Mouse (Mus musculus) heart, adult 2 months (tissue): ENCODE measurements at regions not wholly inside any gene's neighbourhood (a gene's known extent, or its start where the extent isn't known, plus 50 kb on each side); places are given as distances from the start of the nearest gene placed in this dataset.

Experiments used
- DNase-seq, 2 experiments: peaks; one replicate each; pipeline ENCODE4 v3.0.0; 2021
- H3K27ac ChIP-seq: fragments of 200-600 bp; 2 replicates; pipeline ENCODE4 v1.8.1; 2022
- H3K27me3 ChIP-seq: fragments of 200-500 bp; 2 replicates; pipeline ENCODE4 v1.6.1; 2012; ENCODE audit warnings: mild to moderate bottlenecking, low read length, inconsistent platforms, mixed read lengths; ENCODE audit not compliant: control insufficient read depth, insufficient read depth
- H3K36me3 ChIP-seq: fragments of 200-500 bp; 2 replicates; pipeline ENCODE4 v1.6.1; 2012; ENCODE audit warnings: low read length, inconsistent platforms; ENCODE audit not compliant: control insufficient read depth, insufficient read depth
- H3K4me1 ChIP-seq: fragments of 200-500 bp; 2 replicates; pipeline ENCODE4 v1.6.1; 2011; ENCODE audit warnings: low read length; ENCODE audit not compliant: control insufficient read depth, insufficient read depth
- H3K4me3 ChIP-seq: fragments of 200-600 bp; 2 replicates; pipeline ENCODE4 v1.8.1; 2022
- H3K79me2 ChIP-seq: fragments of 200-500 bp; replicated peaks from 2 replicates; pipeline ENCODE4 v1.6.1; 2012; ENCODE audit warnings: mild to moderate bottlenecking, inconsistent platforms, low read length, moderate library complexity, mixed read lengths; ENCODE audit not compliant: control insufficient read depth, insufficient read depth
- H3K9ac ChIP-seq: fragments of 200-500 bp; 2 replicates; pipeline ENCODE4 v1.6.1; 2012; ENCODE audit warnings: low read depth, mild to moderate bottlenecking, control low read depth, inconsistent platforms, low read length, mixed read lengths
- CTCF ChIP-seq: fragments of 200-600 bp; IDR thresholded peaks from 2 replicates; pipeline ENCODE4 v1.8.1; 2022; ENCODE audit warnings: antibody characterized with exemption, mild to moderate bottlenecking, moderate library complexity
- EP300 ChIP-seq: fragments of 200-500 bp; IDR thresholded peaks from 2 replicates; pipeline ENCODE4 v1.6.1; 2011; ENCODE audit warnings: low read depth, low read length, control low read depth; ENCODE audit not compliant: insufficient read depth
- POLR2A ChIP-seq: fragments of 200-500 bp; IDR thresholded peaks from 2 replicates; pipeline ENCODE4 v1.6.1; 2011; ENCODE audit warnings: mild to moderate bottlenecking, low read depth, low read length, control low read depth; ENCODE audit not compliant: insufficient read depth
- WGBS: fragments of 180-500 bp; shearing (Covaris S2); methylation state at CpG from one replicate; pipeline ENCODE4 v1.1.7; 2018; 5-methylcytosine and 5-hydroxymethylcytosine counted together
- intact Hi-C: fragments of 180-260 bp; cut with DNase I; formaldehyde crosslinking; loops from one replicate; pipeline ENCODE4 v1.15.1; 2025

DNA sequence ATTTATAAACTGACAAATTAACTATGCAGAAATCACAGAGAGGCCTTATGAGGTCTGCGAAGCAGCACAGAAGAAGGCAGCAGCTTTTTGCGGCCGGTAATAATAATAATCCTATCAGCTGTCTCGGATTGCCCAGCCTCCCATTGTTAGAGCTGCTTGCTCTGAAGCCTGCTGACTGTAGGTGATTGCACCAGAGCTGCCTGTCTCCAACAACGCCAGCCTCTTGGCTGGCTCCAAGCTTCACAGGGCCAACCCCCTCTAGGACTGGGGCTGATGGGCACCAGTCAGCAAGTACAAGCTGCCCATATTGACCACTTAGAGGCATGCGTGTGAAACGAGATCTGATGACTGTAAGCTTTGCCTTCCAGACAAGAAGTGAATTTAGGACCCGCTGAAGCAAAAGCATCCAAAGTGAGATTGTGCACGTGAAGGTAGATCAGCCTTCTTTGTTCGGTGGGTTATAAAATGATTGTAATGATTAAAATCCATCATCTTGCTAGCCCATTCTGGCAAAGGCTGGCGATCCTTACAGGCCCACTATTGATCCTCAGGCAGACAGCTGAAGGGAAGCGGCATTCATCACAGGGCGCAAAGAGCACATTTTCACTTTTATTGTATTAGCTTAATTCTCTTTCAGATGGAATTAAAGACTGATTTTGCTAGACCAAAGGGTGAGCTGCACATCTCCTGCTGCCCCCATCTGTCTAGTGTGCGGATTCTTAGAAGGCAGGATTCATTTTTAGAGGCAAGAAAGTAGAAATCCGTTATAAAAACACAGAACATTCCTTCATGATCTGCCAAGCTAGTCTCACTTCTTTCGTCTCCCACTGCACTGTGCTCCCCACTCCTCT, 503.2 kb upstream of the Smim15 start:
- H3K27me3 ChIP-seq: no peaks in the 10 kb centered on the region
- no peak overlapping the region for H3K9ac ChIP-seq
- intact Hi-C loops: no loop called here
- no peak overlapping the region for H3K4me3 ChIP-seq
- no peaks in the 10 kb centered on the region for H3K79me2 ChIP-seq
- 74% methylated on average over 16 of the region's 16 CpGs for WGBS
- no peak overlapping the region for H3K27ac ChIP-seq
- TF ChIP-seq EP300 (no peak), CTCF (no peak), POLR2A (no peak)
- DNase-seq: no peak
- no peaks in the 10 kb centered on the region for H3K36me3 ChIP-seq
- H3K4me1 ChIP-seq: no peaks in the 10 kb centered on the region

DNA sequence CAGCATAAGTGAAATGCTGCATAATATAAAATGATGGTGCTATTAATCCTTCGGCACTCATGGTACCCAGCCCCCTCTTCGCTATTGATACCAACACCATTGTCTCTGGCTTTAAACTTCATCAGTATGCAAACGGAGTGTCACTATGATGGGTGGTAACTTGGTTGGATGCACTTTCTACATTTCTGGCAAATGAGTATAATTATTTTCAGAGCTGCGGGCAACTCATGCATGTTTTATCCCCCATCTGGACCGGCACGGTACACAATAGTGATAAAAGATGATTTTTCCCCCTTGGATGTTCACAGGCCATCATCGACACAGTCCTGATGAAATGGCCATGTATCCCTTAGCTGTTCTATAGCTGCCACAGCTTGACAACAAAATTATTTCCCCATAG, 503.9 kb upstream of the Smim15 start:
- WGBS: 90% methylated on average over 7 of the region's 7 CpGs

DNA sequence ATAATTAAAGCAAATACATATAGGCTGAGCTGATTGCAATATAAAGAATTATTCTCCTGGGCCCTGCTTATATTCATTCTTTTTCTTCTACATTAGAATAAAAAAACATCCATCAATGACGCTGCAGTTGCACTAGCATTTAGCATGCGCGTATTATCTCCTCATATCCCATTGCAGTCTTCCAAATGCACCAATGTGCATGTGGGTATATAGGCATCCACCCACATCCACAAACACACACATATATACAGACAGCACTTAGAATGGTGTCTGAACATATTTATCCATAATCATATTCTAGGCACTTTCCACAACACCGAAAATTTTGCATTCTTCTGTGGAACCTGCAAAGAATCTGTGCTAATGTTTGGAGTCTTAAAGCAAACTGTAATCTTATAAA, 504.4 kb upstream of the Smim15 start:
- no peaks in the 10 kb centered on the region for H3K79me2 ChIP-seq
- no peaks in the 10 kb centered on the region for H3K27me3 ChIP-seq
- H3K36me3 ChIP-seq: no peaks in the 10 kb centered on the region
- no peaks in the 10 kb centered on the region for H3K4me1 ChIP-seq
- H3K27ac ChIP-seq: no peak overlapping the region
- no peak overlapping the region for H3K9ac ChIP-seq
- WGBS: 95% methylated on average over 4 of the region's 4 CpGs
- intact Hi-C loops: no loop called here
- H3K4me3 ChIP-seq: no peak overlapping the region
- no peak for TF ChIP-seq EP300
- no peak for TF ChIP-seq CTCF
- no peak for TF ChIP-seq POLR2A
- no peak for DNase-seq

More for the DNA sequence above, 503.9 kb upstream of the Smim15 start:
- Histone ChIP-seq H3K27ac (no peak overlapping the region), H3K79me2 (no peaks in the 10 kb centered on the region), H3K27me3 (no peaks in the 10 kb centered on the region), H3K4me3 (no peak overlapping the region), H3K36me3 (no peaks in the 10 kb centered on the region), H3K9ac (no peak overlapping the region), H3K4me1 (no peaks in the 10 kb centered on the region)
- no peak for DNase-seq
- TF ChIP-seq POLR2A (no peak), EP300 (no peak), CTCF (no peak)
- intact Hi-C loops: no loop called here

DNA sequence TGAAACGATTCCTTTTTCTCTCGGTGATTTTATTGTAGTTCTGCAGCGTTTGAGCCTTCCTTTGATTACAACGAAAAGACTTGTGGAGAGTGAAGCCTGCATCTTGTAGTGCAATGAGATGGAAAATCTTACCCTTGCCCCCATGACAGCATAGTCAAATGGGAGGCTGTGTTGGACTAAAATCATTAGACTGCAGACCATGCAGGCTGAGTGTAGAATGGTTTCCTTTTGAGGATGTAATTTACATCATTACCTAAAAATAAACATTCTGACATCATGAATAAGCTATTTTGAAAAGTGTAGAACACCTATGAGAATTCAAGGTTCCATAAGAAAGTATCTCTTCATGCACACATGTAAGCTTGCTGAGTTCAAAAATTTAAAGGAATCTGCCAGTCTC, 504.9 kb upstream of the Smim15 start:
- DNase-seq: no peak
- intact Hi-C loops: no loop called here
- H3K27me3 ChIP-seq: no peaks in the 10 kb centered on the region
- WGBS: 75% methylated on average over 4 of the region's 4 CpGs
- no peak for TF ChIP-seq POLR2A
- no peak for TF ChIP-seq EP300
- no peak for TF ChIP-seq CTCF
- no peaks in the 10 kb centered on the region for H3K4me1 ChIP-seq
- H3K9ac ChIP-seq: no peak overlapping the region
- H3K36me3 ChIP-seq: no peaks in the 10 kb centered on the region
- no peaks in the 10 kb centered on the region for H3K79me2 ChIP-seq
- H3K4me3 ChIP-seq: no peak overlapping the region
- H3K27ac ChIP-seq: no peak overlapping the region

DNA sequence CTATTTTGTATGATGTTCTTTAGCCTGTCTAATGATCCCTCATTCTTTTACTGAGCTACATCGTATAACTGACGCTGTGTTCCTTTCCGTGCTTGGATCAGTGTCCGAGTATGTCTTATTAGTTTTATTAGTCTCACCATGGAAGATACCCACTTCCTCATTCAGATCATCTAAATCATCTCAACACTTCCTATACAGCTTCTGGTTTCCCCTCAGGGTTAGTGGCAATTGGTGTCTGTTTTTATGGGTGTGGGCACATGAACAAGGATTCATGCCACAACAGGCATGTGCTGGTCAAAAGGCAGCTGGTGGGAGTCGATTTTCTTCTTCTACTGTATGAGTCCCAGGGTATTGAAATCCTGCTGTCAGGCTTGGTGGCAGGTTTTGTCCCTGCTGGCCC, 509.0 kb upstream of the Smim15 start:
- no peak for DNase-seq
- intact Hi-C loops: no loop called here
- H3K27me3 ChIP-seq: no peaks in the 10 kb centered on the region
- 84% methylated on average over 5 of the region's 5 CpGs for WGBS
- TF ChIP-seq CTCF (no peak), EP300 (no peak), POLR2A (no peak)
- H3K4me1 ChIP-seq: no peaks in the 10 kb centered on the region
- no peak overlapping the region for H3K9ac ChIP-seq
- H3K36me3 ChIP-seq: no peaks in the 10 kb centered on the region
- H3K27ac ChIP-seq: no peak overlapping the region
- no peak overlapping the region for H3K4me3 ChIP-seq
- no peaks in the 10 kb centered on the region for H3K79me2 ChIP-seq

DNA sequence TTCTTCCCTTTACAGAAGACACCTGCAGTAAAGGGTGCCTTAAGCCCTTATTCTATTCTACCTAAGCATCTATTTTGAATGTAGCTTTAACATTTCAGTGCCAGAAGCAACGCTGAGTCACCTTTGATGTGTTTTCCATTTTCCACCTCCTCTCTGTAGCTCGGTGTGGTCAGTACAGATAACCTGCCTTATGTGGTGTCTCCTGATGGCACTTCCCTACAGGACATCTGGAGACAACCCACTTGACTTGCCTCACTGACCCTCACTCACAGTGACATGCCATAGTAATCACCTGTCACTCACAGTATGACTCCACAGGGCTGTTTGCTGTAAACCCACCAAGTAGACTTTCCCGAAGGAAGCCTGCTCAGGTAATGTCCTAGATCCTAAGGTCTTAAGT, 510.9 kb upstream of the Smim15 start:
- Histone ChIP-seq H3K79me2 (no peaks in the 10 kb centered on the region), H3K27ac (no peak overlapping the region), H3K9ac (no peak overlapping the region), H3K4me1 (no peaks in the 10 kb centered on the region), H3K4me3 (no peak overlapping the region), H3K27me3 (no peaks in the 10 kb centered on the region), H3K36me3 (no peaks in the 10 kb centered on the region)
- intact Hi-C loops: no loop called here
- 73% methylated on average over 3 of the region's 3 CpGs for WGBS
- no peak for DNase-seq
- no peak for TF ChIP-seq EP300
- no peak for TF ChIP-seq CTCF
- no peak for TF ChIP-seq POLR2A
